Comparison of ENCODE assay signal across 28 mouse cellular contexts in genomic region chr5:96308086-96308485, GRCm38 (mm10).
DNase-seq lines count a peak whose midpoint lies in the region; ATAC-seq and TF ChIP-seq lines count a peak whose summit lies in the region.
"Had no signal": no experiment of that assay in that cellular context is flagged by ENCODE, and none has a peak within 500 bp of the region (broad histone marks: within the 10 kb centered on the region; RNA-seq: fewer than 3 reads in every experiment).

No protein-coding gene starts in this region.

- H3K9ac ChIP-seq in heart, adult 2 months (ENCODE audit: low read depth, low read length) = no peak overlapping the region
- no peak overlapping the region for H3K9ac ChIP-seq in kidney, embryonic 15.5 days
- H3K9ac ChIP-seq: embryonic facial prominence, embryonic 13.5 days; heart, embryonic 15.5 days; limb, embryonic 12.5 days; liver, embryonic 15.5 days; lung, embryonic 14.5 days; midbrain, embryonic 12.5 days; neural tube, embryonic 12.5 days had no signal

- no peak overlapping the region for H3K4me3 ChIP-seq in heart, adult 2 months
- no peak overlapping the region for H3K4me3 ChIP-seq in kidney, embryonic 15.5 days (replicated peaks)
- H3K4me3 ChIP-seq: embryonic facial prominence, embryonic 13.5 days; forebrain, embryonic 10.5 days; gastrocnemius, adult 2 months; heart, embryonic 15.5 days; limb, embryonic 12.5 days; liver, embryonic 15.5 days; midbrain, embryonic 12.5 days; myocyte; neural tube, embryonic 12.5 days had no signal

- H3K36me3 ChIP-seq in heart, adult 2 months (ENCODE audit: control insufficient read depth, insufficient read depth, low read length) = no peaks in the 10 kb centered on the region
- no peaks in the 10 kb centered on the region for H3K36me3 ChIP-seq in kidney, embryonic 15.5 days
- H3K36me3 ChIP-seq: embryonic facial prominence, embryonic 13.5 days; forebrain, embryonic 10.5 days; heart, embryonic 15.5 days; limb, embryonic 12.5 days; liver, embryonic 15.5 days; midbrain, embryonic 12.5 days; neural tube, embryonic 12.5 days had no signal

- WGBS in heart, adult 2 months = 57% methylated on average over 13 of the region's 13 CpGs
- 89% methylated on average over 13 of the region's 13 CpGs for WGBS in kidney, embryonic 15.5 days

- intact Hi-C loops in heart, adult 2 months (cut with DNase I) = no loop called here
- intact Hi-C loops in left cerebral cortex, postnatal 10 days (cut with DNase I) = no loop called here

- no peak for TF ChIP-seq POLR2A in heart, adult 2 months (IDR thresholded peaks at IDR 0.05; ENCODE audit: insufficient read depth, low read depth, low read length)
- no peak for TF ChIP-seq POLR2A in brain, embryonic 14.5 days (IDR thresholded peaks at IDR 0.05; ENCODE audit: borderline replicate concordance, extremely low read depth, insufficient read depth, insufficient read length, poor library complexity, severe bottlenecking)

- no peaks in the 10 kb centered on the region for H3K79me2 ChIP-seq in heart, adult 2 months (replicated peaks; ENCODE audit: control insufficient read depth, insufficient read depth, low read length)

- H3K27ac ChIP-seq in heart, adult 2 months = no peak overlapping the region
- 0 out of 2 replicates have a peak overlapping the region, but pooled peaks have one; percentile 37 for H3K27ac ChIP-seq in kidney, embryonic 15.5 days
- H3K27ac ChIP-seq: embryonic facial prominence, embryonic 13.5 days; forebrain, embryonic 10.5 days; gastrocnemius, adult 2 months; heart, embryonic 15.5 days; limb, embryonic 12.5 days; liver, embryonic 15.5 days; midbrain, embryonic 12.5 days; neural tube, embryonic 12.5 days had no signal

- no peak for TF ChIP-seq EP300 in heart, adult 2 months (IDR thresholded peaks at IDR 0.05; ENCODE audit: insufficient read depth, low read depth, low read length)

- TF ChIP-seq CTCF in heart, adult 2 months (IDR thresholded peaks at IDR 0.05) = no peak
- no peak for TF ChIP-seq CTCF in brain, embryonic 14.5 days (IDR thresholded peaks at IDR 0.05; ENCODE audit: borderline replicate concordance, extremely low read depth, insufficient read depth, insufficient read length)

- H3K9me3 ChIP-seq in kidney, embryonic 15.5 days (replicated peaks) = no peaks in the 10 kb centered on the region
- H3K9me3 ChIP-seq: embryonic facial prominence, embryonic 13.5 days; forebrain, embryonic 10.5 days; heart, embryonic 15.5 days; limb, embryonic 12.5 days; liver, embryonic 15.5 days; midbrain, embryonic 12.5 days; neural tube, embryonic 12.5 days had no signal

- ATAC-seq in kidney, embryonic 15.5 days (replicated peaks; ENCODE audit: low FRiP score) = no peak
- ATAC-seq: intestine, embryonic 16.5 days had no signal

- no peaks in the 10 kb centered on the region for H3K27me3 ChIP-seq in heart, adult 2 months (ENCODE audit: control insufficient read depth, insufficient read depth, low read length)
- H3K27me3 ChIP-seq in kidney, embryonic 15.5 days = no peaks in the 10 kb centered on the region
- H3K27me3 ChIP-seq: embryonic facial prominence, embryonic 13.5 days; heart, embryonic 15.5 days; limb, embryonic 12.5 days; liver, embryonic 15.5 days; midbrain, embryonic 12.5 days; neural tube, embryonic 12.5 days had no signal

- DNase-seq in heart, adult 11 months = peak; percentile 62
- DNase-seq in heart, adult 2 months = no peak
- no peak for DNase-seq in kidney, postnatal 36 days
- DNase-seq in ZHBTc4 (ENCODE audit: low read depth, low spot score) = peak; percentile 17
- DNase-seq in brain, embryonic 14.5 days (ENCODE audit: low read depth) = peak; percentile 18
- DNase-seq in spleen, postnatal 4 days (ENCODE audit: low spot score in 2 of 2) = no peak
- no peak for DNase-seq in left cerebral cortex, postnatal 10 days (ENCODE audit: extremely low spot score in 1 of 2, low spot score in 2 of 2)
- DNase-seq: adrenal gland, adult 8-10 months; B cell, adult 2 months; cerebellum, adult 11 months; cerebellum, adult 9-10 months; gastrocnemius, adult 2 months; gastrocnemius, postnatal 36 days; heart, postnatal 36 days; kidney, adult 8-10 months; kidney, postnatal 10 days; lung, embryonic 14.5 days; right cerebral cortex, adult 18-20 months had no signal

- no peak overlapping the region for H3K4me2 ChIP-seq in kidney, embryonic 15.5 days
- H3K4me2 ChIP-seq: embryonic facial prominence, embryonic 13.5 days; heart, embryonic 15.5 days; limb, embryonic 12.5 days; liver, embryonic 15.5 days; lung, embryonic 14.5 days; midbrain, embryonic 12.5 days; neural tube, embryonic 12.5 days had no signal

- no peaks in the 10 kb centered on the region for H3K4me1 ChIP-seq in heart, adult 2 months (ENCODE audit: control insufficient read depth, insufficient read depth, low read length)
- H3K4me1 ChIP-seq in kidney, embryonic 15.5 days = 0 out of 2 replicates have a peak, but pooled peaks cover 3% of the 10 kb centered on the region
- H3K4me1 ChIP-seq: heart, embryonic 15.5 days; liver, embryonic 15.5 days; neural tube, embryonic 12.5 days had no signal

Comparison
In these comparisons a context has a peak if more than half of its experiments do, and no peak if none do; other contexts are left out.
1. DNase-seq: peak in heart, adult 11 months (single experiment), ZHBTc4 (single experiment) and brain, embryonic 14.5 days (single experiment); none in heart, adult 2 months (0 of 2), kidney, postnatal 36 days (0 of 2), spleen, postnatal 4 days (0 of 2) and left cerebral cortex, postnatal 10 days (0 of 2).